Mouse (Mus musculus) splenic B cell, adult 2 months (primary cell): ENCODE data around the gene Ldb3.
A peak's percentile ranks its signal among the peaks of the same experiment; 100 is the strongest.

ENCODE experiments used
- DNase-seq: peaks from one replicate; pipeline ENCODE4 v3.0.0-alpha.2; 2011; ENCODE audit warnings: low read depth, low spot score
- H3K27me3 ChIP-seq: 2 replicates; pipeline ENCODE4 v1.6.1; 2012; ENCODE audit warnings: mild to moderate bottlenecking, low read length, moderate library complexity, mixed read lengths; ENCODE audit not compliant: control insufficient read depth, poor library complexity, insufficient read depth, severe bottlenecking
- H3K36me3 ChIP-seq: 2 replicates; pipeline ENCODE4 v1.6.1; 2012; ENCODE audit warnings: mild to moderate bottlenecking, low read length, moderate library complexity, mixed read lengths; ENCODE audit not compliant: control insufficient read depth, poor library complexity, insufficient read depth, severe bottlenecking

Ldb3 gene

GRCm38 (mm10) chr14:34501447-34501803, 87.1 kb downstream of the Ldb3 start:
- H3K27me3 ChIP-seq: no peaks in the 10 kb centered on the region
- DNase-seq: peak; percentile 24
- H3K36me3 ChIP-seq: no peaks in the 10 kb centered on the region

GRCm38 (mm10) chr14:34500309-34500708, 88.2 kb downstream of the Ldb3 start:
- no peaks in the 10 kb centered on the region for H3K27me3 ChIP-seq
- no peaks in the 10 kb centered on the region for H3K36me3 ChIP-seq
- DNase-seq: no peak

GRCm38 (mm10) chr14:34499664-34500063, 88.8 kb downstream of the Ldb3 start:
- DNase-seq: no peak
- H3K27me3 ChIP-seq: no peaks in the 10 kb centered on the region
- H3K36me3 ChIP-seq: no peaks in the 10 kb centered on the region

- DNase-seq: no peak
- H3K27me3 ChIP-seq: no peaks in the 10 kb centered on the region
- H3K36me3 ChIP-seq: no peaks in the 10 kb centered on the region
Measured at GRCm38 (mm10) chr14:34497346-34497745, 91.1 kb downstream of the Ldb3 start.

GRCm38 (mm10) chr14:34493682-34494081, 94.8 kb downstream of the Ldb3 start:
- Histone ChIP-seq H3K36me3 (no peaks in the 10 kb centered on the region), H3K27me3 (no peaks in the 10 kb centered on the region)
- no peak for DNase-seq

GRCm38 (mm10) chr14:34492688-34493087, 95.8 kb downstream of the Ldb3 start:
- Histone ChIP-seq H3K27me3 (no peaks in the 10 kb centered on the region), H3K36me3 (no peaks in the 10 kb centered on the region)
- DNase-seq: no peak

GRCm38 (mm10) chr14:34490965-34491364, 97.5 kb downstream of the Ldb3 start:
- H3K27me3 ChIP-seq: no peaks in the 10 kb centered on the region
- DNase-seq: no peak

GRCm38 (mm10) chr14:34489928-34490327, 98.6 kb downstream of the Ldb3 start:
- no peak for DNase-seq
- no peaks in the 10 kb centered on the region for H3K36me3 ChIP-seq
- H3K27me3 ChIP-seq: no peaks in the 10 kb centered on the region

More at GRCm38 (mm10) chr14:34490965-34491364, 97.5 kb downstream of the Ldb3 start:
- H3K36me3 ChIP-seq: no peaks in the 10 kb centered on the region

- Histone ChIP-seq H3K36me3 (no peaks in the 10 kb centered on the region), H3K27me3 (no peaks in the 10 kb centered on the region)
- DNase-seq: no peak
Measured at GRCm38 (mm10) chr14:34486169-34486568, 102.3 kb downstream of the Ldb3 start.

GRCm38 (mm10) chr14:34483469-34484341, 104.8 kb downstream of the Ldb3 start:
- Histone ChIP-seq H3K27me3 (no peaks in the 10 kb centered on the region), H3K36me3 (no peaks in the 10 kb centered on the region)
- DNase-seq: no peak
